Mouse (Mus musculus) embryonic facial prominence, embryonic 11.5 days (tissue): ENCODE data around the gene Prelp. TPM values are rescaled to one million over a fixed set of nuclear protein-coding genes. Genes with fewer than 3 reads are reported as not detected.

Experiments
- ATAC-seq: fragments of 200-750 bp; cut with Nextera tagmentation; replicated peaks from 2 replicates; pipeline ENCODE4 v1.8.0; 2017; ENCODE audit warnings: low read depth; ENCODE audit not compliant: insufficient number of reproducible peaks, low FRiP score, low TSS enrichment
- DNase-seq: peaks from one replicate; pipeline ENCODE4 v3.0.0-alpha.2; 2015; ENCODE audit warnings: low spot score
- H3K27ac ChIP-seq: fragments of 300-500 bp; sonication (generic); replicated peaks from 2 replicates; pipeline ENCODE4 v1.5.1; 2014; ENCODE audit warnings: mild to moderate bottlenecking, low read depth, low read length, control low read depth
- H3K27me3 ChIP-seq: fragments of 300-500 bp; sonication (generic); 2 replicates; pipeline ENCODE4 v1.6.1; 2014; ENCODE audit warnings: mild to moderate bottlenecking, low read length, moderate library complexity, mixed read lengths; ENCODE audit not compliant: control insufficient read depth, insufficient read depth
- H3K36me3 ChIP-seq: fragments of 300-500 bp; sonication (generic); replicated peaks from 2 replicates; pipeline ENCODE4 v1.6.1; 2014; ENCODE audit warnings: low read depth, mild to moderate bottlenecking, low read length, moderate library complexity, mixed read lengths; ENCODE audit not compliant: control insufficient read depth, insufficient read depth
- H3K4me1 ChIP-seq: fragments of 300-500 bp; sonication (generic); 2 replicates; pipeline ENCODE4 v1.6.1; 2014; ENCODE audit warnings: low read length, mixed read lengths; ENCODE audit not compliant: control insufficient read depth, insufficient read depth
- H3K4me2 ChIP-seq: fragments of 300-500 bp; sonication (generic); 2 replicates; pipeline ENCODE4 v1.6.1; 2014; ENCODE audit warnings: low read depth, mild to moderate bottlenecking, control low read depth, low read length, moderate library complexity
- H3K4me3 ChIP-seq: fragments of 300-500 bp; sonication (generic); 2 replicates; pipeline ENCODE4 v1.5.1; 2014; ENCODE audit warnings: low read depth, low read length, control low read depth
- H3K9ac ChIP-seq: fragments of 300-500 bp; sonication (generic); replicated peaks from 2 replicates; pipeline ENCODE4 v1.6.1; 2014; ENCODE audit warnings: mild to moderate bottlenecking, control low read depth, low read length
- H3K9me3 ChIP-seq: fragments of 300-500 bp; sonication (generic); replicated peaks from 2 replicates; pipeline ENCODE4 v1.6.1; 2016; ENCODE audit warnings: mild to moderate bottlenecking, low read length, inconsistent platforms, mixed read lengths; ENCODE audit not compliant: control insufficient read depth
- WGBS: fragments of 180-500 bp; shearing (Covaris S2); extraction: QIAGEN DNeasy Blood & Tissue Kit; methylation state at CpG from one replicate; pipeline ENCODE4 v1.1.7; 2014; 5-methylcytosine and 5-hydroxymethylcytosine counted together
- polyA plus RNA-seq: library from polyadenylated mRNA; unstranded; fragments of >200 nt; fragmentation: Nextera tagmentation; extraction: Ambion mirVana; gene quantifications from 2 replicates; pipeline ENCODE4 v1.2.1, GENCODE M21; 2014

Gene Prelp
- polyA plus RNA-seq, 1 experiment from 2014 or later = 1.2 TPM

- Histone ChIP-seq H3K4me1 (peaks cover 5% of the 10 kb centered on the region), H3K27ac (0 out of 2 replicates have a peak within 1 kb of the TSS, but pooled peaks have one; percentile 22), H3K36me3 (no peaks in the 10 kb centered on the region), H3K9me3 (no peaks in the 10 kb centered on the region), H3K4me3 (peak within 1 kb of the TSS; percentile 32), H3K9ac (peak within 1 kb of the TSS; percentile 52), H3K4me2 (peak within 1 kb of the TSS; percentile 66), H3K27me3 (no peaks in the 10 kb centered on the region; the same call in 1 of the 2 replicates)
- 3% methylated on average over 29 of the region's 30 CpGs for WGBS
- ATAC-seq (peak; percentile 62), DNase-seq (peak; percentile 49)
Measured at GRCm38 (mm10) chr1:133907949-133908658, 13.1 kb downstream of the Prelp start, which contains the start of gene Optc. TSS of gene Optc (minus strand) at chr1:133907999.

- H3K4me2 ChIP-seq = no peak overlapping the region
- peaks cover 5% of the 10 kb centered on the region for H3K4me1 ChIP-seq
- 28% methylated on average over 12 of the region's 12 CpGs for WGBS
Measured at GRCm38 (mm10) chr1:133906420-133906819, 14.8 kb downstream of the Prelp start.

GRCm38 (mm10) chr1:133900825-133901224, 20.4 kb downstream of the Prelp start:
- ATAC-seq (no peak), DNase-seq (no peak)
- no peak overlapping the region for H3K4me3 ChIP-seq
- H3K4me1 ChIP-seq = no peaks in the 10 kb centered on the region
- WGBS = 73% methylated on average over 9 of the region's 9 CpGs
- no peak overlapping the region for H3K27ac ChIP-seq
- no peaks in the 10 kb centered on the region for H3K36me3 ChIP-seq
- H3K9ac ChIP-seq = no peak overlapping the region
- H3K27me3 ChIP-seq = no peaks in the 10 kb centered on the region
- no peak overlapping the region for H3K4me2 ChIP-seq
- no peaks in the 10 kb centered on the region for H3K9me3 ChIP-seq

More at GRCm38 (mm10) chr1:133906420-133906819, 14.8 kb downstream of the Prelp start:
- Histone ChIP-seq H3K9me3 (no peaks in the 10 kb centered on the region), H3K4me3 (no peak overlapping the region), H3K36me3 (no peaks in the 10 kb centered on the region), H3K9ac (no peak overlapping the region), H3K27me3 (no peaks in the 10 kb centered on the region; the same call in 1 of the 2 replicates), H3K27ac (no peak overlapping the region)
- DNase-seq = peak; percentile 70
- ATAC-seq = no peak

GRCm38 (mm10) chr1:133899043-133899542, 22.1 kb downstream of the Prelp start:
- no peak overlapping the region for H3K4me2 ChIP-seq
- H3K36me3 ChIP-seq = no peaks in the 10 kb centered on the region
- 76% methylated on average over 9 of the region's 9 CpGs for WGBS
- H3K4me3 ChIP-seq = no peak overlapping the region
- no peaks in the 10 kb centered on the region for H3K27me3 ChIP-seq
- no peak for DNase-seq
- no peak overlapping the region for H3K9ac ChIP-seq
- H3K9me3 ChIP-seq = no peaks in the 10 kb centered on the region
- no peak overlapping the region for H3K27ac ChIP-seq
- ATAC-seq = no peak
- no peaks in the 10 kb centered on the region for H3K4me1 ChIP-seq

GRCm38 (mm10) chr1:133897293-133897692, 23.9 kb downstream of the Prelp start:
- WGBS = 73% methylated on average over 6 of the region's 6 CpGs
- no peaks in the 10 kb centered on the region for H3K9me3 ChIP-seq
- H3K4me3 ChIP-seq = no peak overlapping the region
- peaks cover 8% of the 10 kb centered on the region for H3K4me1 ChIP-seq
- no peak overlapping the region for H3K27ac ChIP-seq
- no peak overlapping the region for H3K9ac ChIP-seq
- DNase-seq (no peak), ATAC-seq (no peak)
- no peaks in the 10 kb centered on the region for H3K36me3 ChIP-seq
- no peaks in the 10 kb centered on the region for H3K27me3 ChIP-seq
- H3K4me2 ChIP-seq = no peak overlapping the region

GRCm38 (mm10) chr1:133891489-133891888, 29.7 kb downstream of the Prelp start:
- Histone ChIP-seq H3K4me2 (no peak overlapping the region), H3K4me1 (peaks cover 20% of the 10 kb centered on the region), H3K9ac (no peak overlapping the region), H3K9me3 (no peaks in the 10 kb centered on the region), H3K27me3 (no peaks in the 10 kb centered on the region), H3K27ac (no peak overlapping the region), H3K36me3 (no peaks in the 10 kb centered on the region), H3K4me3 (no peak overlapping the region)
- ATAC-seq (no peak), DNase-seq (peak; percentile 42)
- whole genome bisulfite sequencing = 10% methylated on average over 5 of the region's 5 CpGs

- Histone ChIP-seq H3K4me2 (peak overlapping the region; percentile 8), H3K27me3 (no peaks in the 10 kb centered on the region), H3K36me3 (no peaks in the 10 kb centered on the region), H3K27ac (no peak overlapping the region), H3K4me1 (peaks cover 20% of the 10 kb centered on the region), H3K9me3 (no peaks in the 10 kb centered on the region), H3K9ac (peak overlapping the region; percentile 2; the same call in 1 of the 2 replicates), H3K4me3 (no peak overlapping the region)
- DNase-seq (peak; percentile 56), ATAC-seq (no peak)
- 12% methylated on average over 20 of the region's 20 CpGs for WGBS
Measured at GRCm38 (mm10) chr1:133889949-133890598, 31.1 kb downstream of the Prelp start.
